Mouse (Mus musculus): ENCODE data around the gene Mest. TPM values are rescaled to one million over a fixed set of nuclear protein-coding genes. Genes with fewer than 3 reads are reported as not detected.

Mest gene
- total RNA-seq (2015) (not detected in 2 replicates), total RNA-seq (2017) (0.12 TPM in 1 of 2 replicates, not detected in the other)

GRCm38 (mm10) chr6:30723331-30723730, at the start of gene Mest:
Gene Mest, plus strand, starts transcription at chr6:30723547.
- ATAC-seq (replicated peaks; ENCODE audit: poor library complexity), result no peak

DNA sequence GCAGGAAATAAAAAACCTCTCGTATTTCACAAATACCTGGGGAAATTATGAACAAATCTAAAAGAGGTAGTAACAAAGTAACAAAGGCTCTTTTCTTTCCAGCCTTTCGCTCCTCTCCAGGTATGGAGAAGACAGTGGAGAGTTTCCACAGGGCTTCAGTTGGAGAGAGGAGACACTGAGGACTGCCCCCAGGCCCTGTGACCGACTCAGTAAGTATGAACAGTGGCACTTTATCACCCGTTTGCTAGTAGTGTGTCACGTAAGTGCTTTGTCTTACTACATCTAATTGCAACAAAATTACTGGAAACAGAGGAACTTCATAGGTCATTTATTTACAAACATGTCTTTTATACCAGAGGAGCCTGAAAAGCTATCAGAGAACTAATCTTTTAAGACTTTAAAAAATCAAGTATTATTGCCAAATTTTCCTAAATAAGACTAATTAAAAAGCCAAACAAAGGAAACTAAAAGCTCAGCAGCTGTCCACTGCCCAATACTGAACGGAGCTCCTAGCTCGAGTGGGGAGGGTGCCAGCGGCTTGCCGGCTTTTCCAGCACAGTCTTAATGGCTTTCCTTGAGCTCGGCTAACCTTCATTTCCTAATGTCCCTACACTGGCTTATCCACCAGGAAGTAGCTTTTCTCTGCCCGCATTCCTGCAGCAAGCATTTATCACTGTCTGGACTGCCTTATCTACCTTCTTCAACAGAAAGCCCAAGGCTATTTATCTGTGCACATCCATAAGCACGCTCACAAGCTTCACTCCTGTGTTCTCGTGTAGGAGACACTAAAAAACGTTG, 49.4 kb upstream of the Mest start:
- ATAC-seq (replicated peaks; ENCODE audit: poor library complexity), result peak; percentile 25; the same call in 1 of the 2 replicates

GRCm38 (mm10) chr6:30674714-30675280, 48.5 kb upstream of the Mest start:
- ATAC-seq (replicated peaks; ENCODE audit: poor library complexity), result no peak

GRCm38 (mm10) chr6:30675281-30675771, 48.0 kb upstream of the Mest start:
- peak; percentile 20; the same call in 1 of the 2 replicates for ATAC-seq (replicated peaks; ENCODE audit: poor library complexity)

DNA sequence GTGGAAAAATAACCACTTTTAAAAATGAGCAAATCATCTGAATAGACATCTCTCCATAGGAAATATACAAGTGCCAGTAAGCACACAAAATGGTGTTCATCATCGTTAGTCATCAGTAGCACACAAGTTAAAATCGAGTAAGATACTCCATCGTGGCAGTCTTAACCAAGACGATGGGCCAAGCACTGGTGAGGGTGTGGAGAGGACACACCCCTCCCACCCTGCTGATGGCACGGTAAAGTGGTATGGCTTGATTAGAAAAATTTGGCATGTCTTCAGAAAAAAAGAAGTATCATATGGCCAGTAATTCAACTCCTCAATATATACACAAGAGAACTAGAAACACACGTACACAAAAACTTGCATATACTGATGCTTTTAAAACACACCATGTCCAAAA, 46.8 kb upstream of the Mest start:
- peak; percentile 78 for ATAC-seq (replicated peaks; ENCODE audit: poor library complexity)

GRCm38 (mm10) chr6:30677591-30677990, 45.8 kb upstream of the Mest start:
- ATAC-seq (replicated peaks; ENCODE audit: poor library complexity), result no peak

DNA sequence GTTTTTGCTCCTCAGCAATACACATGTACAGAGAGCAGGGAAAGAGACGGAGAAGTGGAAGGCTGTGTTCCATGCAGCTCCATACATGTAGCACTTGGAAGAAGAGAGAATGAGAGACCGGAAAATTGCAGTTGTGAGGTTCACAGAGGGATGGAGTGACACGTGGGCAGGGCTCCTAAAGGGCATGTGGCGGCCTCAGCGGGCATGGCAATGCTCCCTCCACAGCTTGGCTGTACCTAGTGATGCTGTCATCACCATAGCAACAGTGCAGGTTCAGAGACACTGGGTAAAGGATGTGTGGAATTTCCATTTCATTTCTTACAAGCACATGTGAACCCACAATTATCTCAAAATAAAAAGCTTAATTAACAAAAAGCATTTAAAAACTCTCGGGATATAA, 44.9 kb upstream of the Mest start:
- ATAC-seq (replicated peaks; ENCODE audit: poor library complexity), result no peak

DNA sequence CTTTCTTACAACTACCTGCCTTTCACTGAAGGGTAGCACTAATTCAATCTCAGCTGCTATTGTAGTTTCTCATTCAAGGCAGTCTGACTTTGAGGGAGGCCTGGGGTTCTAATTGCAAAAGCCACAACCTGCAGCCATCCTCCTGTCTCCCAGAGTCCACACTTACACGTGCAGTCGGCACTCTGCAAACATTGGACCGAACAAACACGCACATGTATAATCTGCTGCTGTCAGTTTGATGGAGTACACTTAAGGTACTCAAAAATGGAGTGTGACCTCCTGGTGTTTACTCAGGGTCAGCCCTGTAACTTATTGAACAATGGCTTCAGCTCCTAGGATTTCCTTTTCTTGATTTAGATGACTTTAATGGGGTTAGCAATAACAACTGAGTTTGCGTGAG, 43.8 kb upstream of the Mest start:
- ATAC-seq (replicated peaks; ENCODE audit: poor library complexity), result no peak

GRCm38 (mm10) chr6:30680442-30680841, 42.9 kb upstream of the Mest start:
- no peak for ATAC-seq (replicated peaks; ENCODE audit: poor library complexity)

GRCm38 (mm10) chr6:30681935-30682900, 41.1 kb upstream of the Mest start:
- peak; percentile 52 for ATAC-seq (replicated peaks; ENCODE audit: poor library complexity)

DNA sequence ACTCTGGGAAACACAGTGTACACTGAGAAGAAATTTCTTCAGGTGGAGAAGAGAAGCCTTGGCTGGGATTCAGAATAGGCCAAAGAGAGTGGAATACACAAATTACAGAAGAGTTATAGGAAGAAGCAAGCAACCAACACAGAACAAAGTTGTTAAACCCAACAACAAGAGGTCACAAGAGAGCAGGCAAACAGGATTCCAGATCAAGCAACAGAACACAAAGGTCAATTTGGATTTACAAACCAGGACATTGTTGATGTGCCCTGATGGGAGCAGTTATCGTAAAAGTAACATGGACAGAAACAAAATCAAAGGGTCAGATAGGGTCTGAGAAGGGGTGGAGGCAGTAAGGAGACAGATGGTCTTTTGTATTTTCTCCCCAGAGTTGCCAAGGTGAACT, 38.8 kb upstream of the Mest start:
- no peak for ATAC-seq (replicated peaks; ENCODE audit: poor library complexity)

DNA sequence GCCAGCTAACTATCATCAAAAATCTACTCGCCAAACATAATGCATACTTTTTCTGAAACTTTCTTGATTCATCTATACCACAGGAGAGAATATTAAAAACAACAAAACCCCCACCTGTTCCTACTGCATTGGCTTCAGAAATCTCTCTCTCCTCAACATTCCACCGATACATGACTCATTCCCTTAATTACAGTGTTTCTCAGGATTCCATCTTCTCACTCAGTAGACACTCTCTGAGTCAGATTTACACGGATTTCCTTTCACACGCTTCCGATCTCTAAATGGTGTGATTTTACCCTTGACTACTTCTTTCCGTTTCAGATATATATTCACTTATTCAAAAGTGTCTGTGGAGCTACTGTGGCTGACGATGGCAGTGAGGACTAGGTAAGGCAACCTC, 36.1 kb upstream of the Mest start:
- no peak for ATAC-seq (replicated peaks; ENCODE audit: poor library complexity)

DNA sequence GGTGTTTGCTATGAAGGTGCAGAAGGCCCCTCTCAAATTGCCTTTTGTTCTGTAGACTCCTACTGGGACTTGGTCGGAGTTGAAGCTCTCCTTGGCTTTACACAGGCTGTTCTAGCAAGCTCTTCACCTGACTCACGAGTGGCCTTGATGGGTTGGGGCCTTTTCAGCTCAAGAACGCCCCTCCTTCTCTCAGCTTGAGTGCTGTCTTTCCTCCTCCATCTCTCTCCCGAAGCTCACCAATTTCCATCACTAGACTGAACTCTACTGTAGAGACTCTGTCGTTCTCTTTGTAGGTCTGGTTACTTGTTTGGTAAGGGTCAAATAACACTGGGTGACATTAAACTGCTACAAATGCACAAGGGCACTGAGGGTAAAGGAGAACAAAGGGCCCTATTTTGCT, 30.5 kb upstream of the Mest start:
- ATAC-seq (replicated peaks; ENCODE audit: poor library complexity), result no peak

DNA sequence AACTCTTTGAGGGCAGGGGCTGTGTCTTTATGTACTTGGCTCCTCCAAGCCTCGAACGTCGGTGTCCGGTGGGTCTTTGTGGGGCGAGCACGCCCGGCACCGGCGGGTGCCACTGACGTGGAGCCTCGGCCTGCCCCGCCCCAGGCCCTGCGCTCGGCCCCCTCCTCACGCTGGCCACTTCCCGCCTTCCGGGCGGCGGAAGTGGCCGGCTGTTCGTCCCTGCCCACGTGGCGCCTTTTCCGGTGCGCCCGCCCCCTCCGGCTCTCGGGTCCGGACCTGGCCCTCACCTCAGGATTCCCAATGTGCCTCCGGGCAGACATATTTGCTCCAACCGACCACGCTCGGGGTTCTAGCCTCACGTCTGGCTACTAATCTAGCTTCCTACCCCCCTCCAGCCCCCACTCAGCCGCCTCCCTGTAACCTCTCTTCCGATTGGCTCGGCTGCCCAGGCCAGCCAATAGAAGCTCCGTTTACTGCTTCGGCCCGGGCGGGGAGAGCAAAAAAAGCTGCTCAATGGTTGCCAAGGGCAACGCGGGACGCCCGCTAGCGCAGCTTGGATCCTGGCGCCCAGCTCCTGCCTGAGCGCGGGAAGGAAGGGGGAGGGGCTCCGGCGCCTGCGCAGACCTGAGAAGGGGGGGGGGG, 29.9 kb upstream of the Mest start, which contains the start of gene Cep41:
Gene Cep41 (minus strand): TSS at position 400 of the 642 bp plus-strand sequence.
- ATAC-seq (replicated peaks; ENCODE audit: poor library complexity), result peak; percentile 99

DNA sequence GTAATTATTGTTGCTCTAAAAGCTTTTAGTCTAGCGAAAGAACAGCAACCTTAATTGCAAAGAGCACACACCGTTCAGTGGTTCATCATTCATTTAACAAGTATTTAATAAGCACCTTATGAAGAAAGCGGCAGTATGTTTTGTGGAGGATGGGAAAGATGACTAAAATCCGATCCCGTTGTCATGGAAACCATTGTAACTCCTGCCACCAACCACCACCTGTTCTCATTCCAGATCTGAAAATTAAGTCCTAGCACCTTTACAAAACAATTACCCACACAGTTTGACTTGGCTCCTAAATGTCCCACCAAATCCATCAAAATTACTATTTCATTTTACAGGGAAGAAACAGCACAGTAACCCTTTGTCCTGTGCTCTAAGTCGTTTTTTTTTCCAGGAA, 29.1 kb upstream of the Mest start:
- ATAC-seq (replicated peaks; ENCODE audit: poor library complexity), result no peak

GRCm38 (mm10) chr6:30695124-30695523, 28.2 kb upstream of the Mest start:
- ATAC-seq (replicated peaks; ENCODE audit: poor library complexity), result no peak

- no peak for ATAC-seq (replicated peaks; ENCODE audit: poor library complexity)
Observed at GRCm38 (mm10) chr6:30697464-30697863, 25.9 kb upstream of the Mest start.

DNA sequence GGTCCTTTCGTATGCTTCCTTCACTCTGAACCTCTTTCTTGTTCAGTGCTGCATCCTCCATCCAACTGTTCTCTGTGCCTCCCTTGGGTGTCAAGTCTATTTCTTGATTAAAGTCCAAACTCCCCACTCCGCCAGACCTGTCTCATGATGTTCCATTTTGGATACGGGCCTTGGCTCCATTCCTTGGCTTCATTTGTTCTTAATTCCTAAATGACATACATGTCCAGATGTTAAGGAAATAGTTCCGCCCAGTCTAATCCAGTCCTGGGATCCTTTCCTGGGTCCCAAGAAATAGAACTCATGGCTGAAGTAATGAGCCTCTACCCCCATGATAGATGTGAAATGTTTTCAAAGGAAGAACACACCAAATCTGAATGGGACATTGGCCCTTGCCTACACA, 25.3 kb upstream of the Mest start:
- ATAC-seq (replicated peaks; ENCODE audit: poor library complexity), result no peak

GRCm38 (mm10) chr6:30700182-30700581, 23.2 kb upstream of the Mest start:
- ATAC-seq (replicated peaks; ENCODE audit: poor library complexity), result peak; percentile 17

DNA sequence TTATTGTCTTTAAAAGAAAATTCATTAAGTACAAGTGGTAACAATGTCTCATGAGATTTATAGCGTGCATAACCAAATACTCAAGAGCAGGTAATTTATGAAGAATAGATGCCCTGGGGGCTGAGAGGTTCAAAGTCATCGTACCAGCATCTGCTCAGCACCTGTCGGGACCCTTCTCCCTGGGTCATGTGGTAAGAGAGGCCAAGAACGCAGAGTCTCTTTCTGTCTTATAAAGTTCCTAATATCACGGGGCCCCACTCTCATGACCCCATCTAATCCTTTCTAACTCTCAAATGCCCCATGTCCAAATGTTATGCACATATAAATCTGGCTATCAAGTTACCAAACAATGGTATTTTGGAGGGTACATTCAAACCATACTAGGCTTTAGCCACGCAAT, 20.5 kb upstream of the Mest start:
- no peak for ATAC-seq (replicated peaks; ENCODE audit: poor library complexity)

DNA sequence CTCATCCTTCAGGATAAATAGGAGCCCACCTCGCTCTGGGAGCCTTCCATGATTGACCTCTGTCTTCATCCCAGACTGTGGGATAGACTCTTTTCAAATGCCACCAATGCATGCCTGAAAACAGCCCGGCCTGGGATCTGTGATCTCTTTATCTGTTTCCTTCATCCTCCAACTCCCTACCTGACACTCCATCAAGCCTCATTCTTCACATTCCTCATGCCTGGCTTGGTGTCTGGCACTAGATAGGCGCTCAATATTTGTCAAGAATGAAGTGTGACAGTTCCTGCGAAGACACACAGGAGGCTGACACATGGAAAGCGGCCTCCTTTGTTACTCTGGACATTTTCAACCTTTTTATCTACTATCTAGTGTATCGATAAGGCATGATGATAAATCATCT, 19.9 kb upstream of the Mest start:
- no peak for ATAC-seq (replicated peaks; ENCODE audit: poor library complexity)

All from megakaryocyte progenitor cell, adult 5-6 weeks (primary cell).